Mouse (Mus musculus): ENCODE measurements around the gene H2al1i. TPM values are rescaled to one million over a fixed set of nuclear protein-coding genes. Genes with fewer than 3 reads are reported as not detected.
"Not testable (repeated sequence)": the region's sequence is repeated elsewhere in the genome, so short reads cannot be mapped to it uniquely, and the experiment has no call there.

H2al1i gene
- polyA plus RNA-seq, 1 experiment from 2014 or later = not detected

DNA sequence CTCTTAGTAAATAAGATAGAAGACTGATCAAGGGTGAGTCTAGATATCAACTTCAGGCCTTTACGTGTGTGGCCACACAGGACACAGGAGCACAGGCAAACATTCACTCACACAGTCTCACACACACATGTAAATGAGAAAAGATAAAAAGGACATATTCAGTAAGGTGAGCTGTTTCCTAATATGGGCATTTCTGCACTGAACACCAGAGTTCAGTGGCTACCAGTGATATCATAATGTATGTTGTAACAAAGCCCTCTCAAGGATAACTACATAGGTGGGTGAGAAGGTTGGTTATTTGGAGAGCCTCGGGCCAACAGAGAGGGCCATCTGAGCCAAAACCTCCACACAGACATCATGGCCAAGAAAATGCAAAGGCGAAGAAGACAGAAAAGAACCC is 12.8 kb upstream of the H2al1i start, which contains the start of gene H2al1e:
Gene H2al1e (plus strand): TSS at position 301 of the 400 bp plus-strand sequence.
- not testable (repeated sequence) for H3K9me3 ChIP-seq (ENCODE audit: control insufficient read depth, low read length)

DNA sequence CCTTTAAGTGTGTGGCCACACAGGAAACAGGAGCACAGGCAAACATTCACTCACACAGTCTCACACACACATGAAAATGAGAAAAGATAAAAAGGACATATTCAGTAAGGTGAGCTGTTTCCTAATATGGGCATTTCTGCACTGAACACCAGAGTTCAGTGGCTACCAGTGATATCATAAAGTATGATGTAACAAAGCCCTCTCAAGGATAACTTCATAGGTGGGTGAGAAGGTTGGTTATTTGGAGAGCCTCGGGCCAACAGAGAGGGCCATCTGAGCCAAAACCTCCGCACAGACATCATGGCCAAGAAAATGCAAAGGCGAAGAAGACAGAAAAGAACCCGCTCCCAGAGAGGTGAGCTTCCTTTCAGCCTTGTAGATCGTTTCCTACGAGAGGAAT is 9.6 kb upstream of the H2al1i start, which contains the start of gene H2al1f:
Gene H2al1f (plus strand): TSS at position 301 of the 400 bp plus-strand sequence.
- not testable (repeated sequence) for H3K4me1 ChIP-seq (replicated peaks; ENCODE audit: control insufficient read depth, insufficient read depth, low read length); DNase-seq (ENCODE audit: low spot score); H3K36me3 ChIP-seq (ENCODE audit: control insufficient read depth, insufficient read depth, low read length); H3K27me3 ChIP-seq (ENCODE audit: control insufficient read depth, insufficient read depth, low read length); H3K4me2 ChIP-seq (replicated peaks; ENCODE audit: low read depth, low read length); H3K9ac ChIP-seq (ENCODE audit: low read depth, low read length); H3K4me3 ChIP-seq (ENCODE audit: low read depth, low read length); H3K9me3 ChIP-seq (ENCODE audit: control insufficient read depth, low read length); ATAC-seq (ENCODE audit: low FRiP score); H3K27ac ChIP-seq (ENCODE audit: low read depth, low read length)
- no CpG with 5 or more reads among the region's 6 CpGs for WGBS

More for the DNA sequence above, 12.8 kb upstream of the H2al1i start, which contains the start of gene H2al1e:
- WGBS = no CpG with 5 or more reads among the region's 3 CpGs
- not testable (repeated sequence) for H3K36me3 ChIP-seq (ENCODE audit: control insufficient read depth, insufficient read depth, low read length); H3K4me1 ChIP-seq (replicated peaks; ENCODE audit: control insufficient read depth, insufficient read depth, low read length); DNase-seq (ENCODE audit: low spot score); H3K4me3 ChIP-seq (ENCODE audit: low read depth, low read length); H3K27me3 ChIP-seq (ENCODE audit: control insufficient read depth, insufficient read depth, low read length); H3K4me2 ChIP-seq (replicated peaks; ENCODE audit: low read depth, low read length); ATAC-seq (ENCODE audit: low FRiP score); H3K9ac ChIP-seq (ENCODE audit: low read depth, low read length); H3K27ac ChIP-seq (ENCODE audit: low read depth, low read length)

DNA sequence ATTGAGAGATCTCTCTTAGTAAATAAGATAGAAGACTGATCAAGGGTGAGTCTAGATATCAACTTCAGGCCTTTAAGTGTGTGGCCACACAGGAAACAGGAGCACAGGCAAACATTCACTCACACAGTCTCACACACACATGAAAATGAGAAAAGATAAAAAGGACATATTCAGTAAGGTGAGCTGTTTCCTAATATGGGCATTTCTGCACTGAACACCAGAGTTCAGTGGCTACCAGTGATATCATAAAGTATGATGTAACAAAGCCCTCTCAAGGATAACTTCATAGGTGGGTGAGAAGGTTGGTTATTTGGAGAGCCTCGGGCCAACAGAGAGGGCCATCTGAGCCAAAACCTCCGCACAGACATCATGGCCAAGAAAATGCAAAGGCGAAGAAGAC is 6.5 kb upstream of the H2al1i start, which contains the start of gene H2al1g:
Gene H2al1g (plus strand): TSS at position 301 of the 400 bp plus-strand sequence.
- H3K4me2 ChIP-seq (replicated peaks; ENCODE audit: low read depth, low read length); H3K9ac ChIP-seq (ENCODE audit: low read depth, low read length); H3K27ac ChIP-seq (ENCODE audit: low read depth, low read length); DNase-seq (ENCODE audit: low spot score); H3K4me1 ChIP-seq (replicated peaks; ENCODE audit: control insufficient read depth, insufficient read depth, low read length); H3K9me3 ChIP-seq (ENCODE audit: control insufficient read depth, low read length); H3K36me3 ChIP-seq (ENCODE audit: control insufficient read depth, insufficient read depth, low read length); ATAC-seq (ENCODE audit: low FRiP score); H3K4me3 ChIP-seq (ENCODE audit: low read depth, low read length); H3K27me3 ChIP-seq (ENCODE audit: control insufficient read depth, insufficient read depth, low read length): not testable (repeated sequence)
- no CpG with 5 or more reads among the region's 3 CpGs for WGBS

DNA sequence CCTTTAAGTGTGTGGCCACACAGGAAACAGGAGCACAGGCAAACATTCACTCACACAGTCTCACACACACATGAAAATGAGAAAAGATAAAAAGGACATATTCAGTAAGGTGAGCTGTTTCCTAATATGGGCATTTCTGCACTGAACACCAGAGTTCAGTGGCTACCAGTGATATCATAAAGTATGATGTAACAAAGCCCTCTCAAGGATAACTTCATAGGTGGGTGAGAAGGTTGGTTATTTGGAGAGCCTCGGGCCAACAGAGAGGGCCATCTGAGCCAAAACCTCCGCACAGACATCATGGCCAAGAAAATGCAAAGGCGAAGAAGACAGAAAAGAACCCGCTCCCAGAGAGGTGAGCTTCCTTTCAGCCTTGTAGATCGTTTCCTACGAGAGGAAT is 3.3 kb upstream of the H2al1i start, which contains the start of gene H2al1h:
Gene H2al1h (plus strand): TSS at position 301 of the 400 bp plus-strand sequence.
- H3K27ac ChIP-seq (ENCODE audit: low read depth, low read length); H3K9ac ChIP-seq (ENCODE audit: low read depth, low read length); H3K4me1 ChIP-seq (replicated peaks; ENCODE audit: control insufficient read depth, insufficient read depth, low read length); H3K4me2 ChIP-seq (replicated peaks; ENCODE audit: low read depth, low read length); H3K27me3 ChIP-seq (ENCODE audit: control insufficient read depth, insufficient read depth, low read length); ATAC-seq (ENCODE audit: low FRiP score); H3K4me3 ChIP-seq (ENCODE audit: low read depth, low read length); DNase-seq (ENCODE audit: low spot score); H3K36me3 ChIP-seq (ENCODE audit: control insufficient read depth, insufficient read depth, low read length); H3K9me3 ChIP-seq (ENCODE audit: control insufficient read depth, low read length): not testable (repeated sequence)
- no CpG with 5 or more reads among the region's 6 CpGs for WGBS

DNA sequence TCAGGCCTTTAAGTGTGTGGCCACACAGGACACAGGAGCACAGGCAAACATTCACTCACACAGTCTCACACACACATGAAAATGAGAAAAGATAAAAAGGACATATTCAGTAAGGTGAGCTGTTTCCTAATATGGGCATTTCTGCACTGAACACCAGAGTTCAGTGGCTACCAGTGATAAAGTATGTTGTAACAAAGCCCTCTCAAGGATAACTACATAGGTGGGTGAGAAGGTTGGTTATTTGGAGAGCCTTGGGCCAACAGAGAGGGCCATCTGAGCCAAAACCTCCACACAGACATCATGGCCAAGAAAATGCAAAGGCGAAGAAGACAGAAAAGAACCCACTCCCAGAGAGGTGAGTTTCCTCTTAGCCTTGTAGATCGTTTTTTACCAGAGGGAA is 3.1 kb downstream of the H2al1i start, which contains the start of gene H2al1j:
Gene H2al1j (plus strand): TSS at position 301 of the 400 bp plus-strand sequence.
- not testable (repeated sequence) for H3K4me1 ChIP-seq (replicated peaks; ENCODE audit: control insufficient read depth, insufficient read depth, low read length); H3K4me2 ChIP-seq (replicated peaks; ENCODE audit: low read depth, low read length); DNase-seq (ENCODE audit: low spot score); H3K4me3 ChIP-seq (ENCODE audit: low read depth, low read length); H3K27ac ChIP-seq (ENCODE audit: low read depth, low read length); H3K9me3 ChIP-seq (ENCODE audit: control insufficient read depth, low read length); H3K27me3 ChIP-seq (ENCODE audit: control insufficient read depth, insufficient read depth, low read length); ATAC-seq (ENCODE audit: low FRiP score); H3K36me3 ChIP-seq (ENCODE audit: control insufficient read depth, insufficient read depth, low read length); H3K9ac ChIP-seq (ENCODE audit: low read depth, low read length)
- 87% methylated on average over 2 of the region's 2 CpGs for WGBS

DNA sequence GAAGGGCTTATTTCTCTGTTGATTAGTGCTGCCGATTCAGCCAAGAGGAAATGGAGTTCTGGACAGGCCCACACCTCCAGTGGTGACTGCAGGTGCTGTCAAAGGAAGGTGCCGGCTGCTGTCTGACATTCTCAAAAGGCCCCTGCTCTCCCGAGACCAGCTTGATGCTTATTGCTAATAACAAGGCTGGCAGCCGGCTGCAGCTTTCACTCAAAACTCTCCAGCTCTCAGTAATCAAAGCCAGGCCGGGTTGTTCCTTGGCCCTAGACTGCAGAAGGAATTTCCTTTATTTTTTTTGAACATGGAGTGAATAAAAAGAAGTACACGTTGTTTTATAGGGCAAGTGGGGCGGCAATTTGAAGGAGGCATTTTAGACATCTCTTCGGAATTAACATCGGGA is 21.3 kb downstream of the H2al1i start:
- Histone ChIP-seq H3K9ac (ENCODE audit: low read depth, low read length) (no peak overlapping the region), H3K27me3 (ENCODE audit: control insufficient read depth, insufficient read depth, low read length) (no peaks in the 10 kb centered on the region; the same call in 1 of the 2 replicates), H3K4me2 (replicated peaks; ENCODE audit: low read depth, low read length) (no peak overlapping the region), H3K4me1 (replicated peaks; ENCODE audit: control insufficient read depth, insufficient read depth, low read length) (no peaks in the 10 kb centered on the region), H3K36me3 (ENCODE audit: control insufficient read depth, insufficient read depth, low read length) (no peaks in the 10 kb centered on the region), H3K9me3 (ENCODE audit: control insufficient read depth, low read length) (no peaks in the 10 kb centered on the region), H3K27ac (ENCODE audit: low read depth, low read length) (no peak overlapping the region), H3K4me3 (ENCODE audit: low read depth, low read length) (no peak overlapping the region)
- 73% methylated on average over 9 of the region's 9 CpGs for WGBS
- DNase-seq (ENCODE audit: low spot score) (peak; percentile 17), ATAC-seq (ENCODE audit: low FRiP score) (no peak)

DNA sequence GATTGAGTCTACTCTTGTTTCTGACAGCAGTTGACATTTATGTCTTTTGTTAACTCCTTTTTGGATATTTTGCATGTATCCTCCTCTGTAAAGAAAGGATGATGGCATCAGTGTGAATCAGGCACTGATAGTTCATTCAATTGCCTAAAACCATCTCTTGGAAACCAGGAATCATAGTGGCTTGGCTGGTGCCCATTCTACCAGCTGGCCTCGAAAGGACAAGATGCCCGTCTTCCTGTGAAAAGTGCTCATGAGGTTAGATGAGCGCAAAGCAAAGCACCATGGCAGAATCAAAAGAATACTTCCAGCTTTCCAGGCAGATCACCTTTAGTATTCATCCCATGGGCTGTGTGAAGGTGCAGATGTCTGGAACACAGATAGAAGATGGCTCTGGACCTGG is 22.3 kb downstream of the H2al1i start:
- H3K27me3 ChIP-seq (ENCODE audit: control insufficient read depth, insufficient read depth, low read length) = no peaks in the 10 kb centered on the region; the same call in 1 of the 2 replicates
- H3K27ac ChIP-seq (ENCODE audit: low read depth, low read length) = no peak overlapping the region
- 97% methylated on average over 3 of the region's 3 CpGs for WGBS
- H3K36me3 ChIP-seq (ENCODE audit: control insufficient read depth, insufficient read depth, low read length) = no peaks in the 10 kb centered on the region
- H3K9ac ChIP-seq (ENCODE audit: low read depth, low read length) = no peak overlapping the region
- no peak overlapping the region for H3K4me2 ChIP-seq (replicated peaks; ENCODE audit: low read depth, low read length)
- DNase-seq (ENCODE audit: low spot score) (no peak), ATAC-seq (ENCODE audit: low FRiP score) (no peak)
- no peaks in the 10 kb centered on the region for H3K9me3 ChIP-seq (ENCODE audit: control insufficient read depth, low read length)
- no peak overlapping the region for H3K4me3 ChIP-seq (ENCODE audit: low read depth, low read length)
- no peaks in the 10 kb centered on the region for H3K4me1 ChIP-seq (replicated peaks; ENCODE audit: control insufficient read depth, insufficient read depth, low read length)

DNA sequence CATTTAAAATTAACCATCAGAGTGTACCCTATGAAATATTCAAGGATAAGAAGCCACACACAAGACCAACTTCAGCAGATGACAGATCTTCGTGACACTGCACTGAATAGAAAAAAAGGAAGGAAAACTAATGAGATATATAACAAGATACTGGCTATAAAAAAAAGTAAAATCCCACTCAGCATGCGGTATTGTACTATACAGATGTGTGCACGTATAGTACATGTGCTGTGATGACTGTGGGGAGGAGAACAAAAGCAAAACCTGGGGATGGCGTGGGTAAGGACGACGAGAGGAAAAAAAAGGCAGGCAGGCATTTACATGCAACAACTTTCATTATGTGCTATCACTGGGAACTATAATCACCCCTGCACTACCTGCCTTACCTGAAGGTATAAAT is 36.4 kb downstream of the H2al1i start:
- no peak overlapping the region for H3K4me3 ChIP-seq (ENCODE audit: low read depth, low read length)
- H3K27me3 ChIP-seq (ENCODE audit: control insufficient read depth, insufficient read depth, low read length) = no peaks in the 10 kb centered on the region
- no peak overlapping the region for H3K27ac ChIP-seq (ENCODE audit: low read depth, low read length)
- no peaks in the 10 kb centered on the region for H3K9me3 ChIP-seq (ENCODE audit: control insufficient read depth, low read length)
- H3K4me1 ChIP-seq (replicated peaks; ENCODE audit: control insufficient read depth, insufficient read depth, low read length) = no peaks in the 10 kb centered on the region
- no peak overlapping the region for H3K4me2 ChIP-seq (replicated peaks; ENCODE audit: low read depth, low read length)
- ATAC-seq (ENCODE audit: low FRiP score) (no peak), DNase-seq (ENCODE audit: low spot score) (no peak)
- no peaks in the 10 kb centered on the region for H3K36me3 ChIP-seq (ENCODE audit: control insufficient read depth, insufficient read depth, low read length)
- H3K9ac ChIP-seq (ENCODE audit: low read depth, low read length) = no peak overlapping the region
- 82% methylated on average over 6 of the region's 6 CpGs for WGBS

DNA sequence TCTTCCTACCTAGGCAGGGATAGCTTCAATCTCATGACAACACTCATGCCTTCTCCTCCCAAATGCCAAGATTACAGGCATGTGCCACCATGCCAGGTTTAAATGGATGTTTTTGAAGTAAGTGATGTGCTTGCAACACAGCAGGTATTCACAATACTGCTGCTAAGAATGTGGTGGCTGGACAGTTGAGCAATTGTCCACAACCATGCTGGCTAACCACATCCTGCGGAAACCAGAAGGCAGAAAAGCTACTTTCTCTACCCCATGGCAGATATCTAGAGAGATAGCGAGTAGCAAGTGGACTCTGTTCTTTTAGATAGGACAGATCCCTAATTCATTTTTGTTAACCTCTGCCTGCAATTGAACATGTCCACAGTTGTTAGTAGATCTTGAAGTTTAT is 36.8 kb downstream of the H2al1i start:
- Histone ChIP-seq H3K27ac (ENCODE audit: low read depth, low read length) (no peak overlapping the region), H3K9ac (ENCODE audit: low read depth, low read length) (no peak overlapping the region), H3K4me3 (ENCODE audit: low read depth, low read length) (no peak overlapping the region), H3K9me3 (ENCODE audit: control insufficient read depth, low read length) (no peaks in the 10 kb centered on the region), H3K4me1 (replicated peaks; ENCODE audit: control insufficient read depth, insufficient read depth, low read length) (no peaks in the 10 kb centered on the region), H3K36me3 (ENCODE audit: control insufficient read depth, insufficient read depth, low read length) (no peaks in the 10 kb centered on the region), H3K27me3 (ENCODE audit: control insufficient read depth, insufficient read depth, low read length) (no peaks in the 10 kb centered on the region), H3K4me2 (replicated peaks; ENCODE audit: low read depth, low read length) (no peak overlapping the region)
- ATAC-seq (ENCODE audit: low FRiP score) = no peak
- WGBS = 94% methylated on average over 2 of the region's 2 CpGs
- DNase-seq (ENCODE audit: low spot score) = no peak

All from hindbrain, embryonic 11.5 days (tissue).